Mouse (Mus musculus) kidney, postnatal 4 days (tissue): ENCODE data around the gene Igdcc3.
A peak's percentile ranks its signal among the peaks of the same experiment; 100 is the strongest.

Source experiments
- DNase-seq, 2 experiments: peaks; one replicate each; pipeline ENCODE4 v3.0.0; 2021; ENCODE audit warnings: mixed read lengths in 2 of 2

The Igdcc3 gene

DNA sequence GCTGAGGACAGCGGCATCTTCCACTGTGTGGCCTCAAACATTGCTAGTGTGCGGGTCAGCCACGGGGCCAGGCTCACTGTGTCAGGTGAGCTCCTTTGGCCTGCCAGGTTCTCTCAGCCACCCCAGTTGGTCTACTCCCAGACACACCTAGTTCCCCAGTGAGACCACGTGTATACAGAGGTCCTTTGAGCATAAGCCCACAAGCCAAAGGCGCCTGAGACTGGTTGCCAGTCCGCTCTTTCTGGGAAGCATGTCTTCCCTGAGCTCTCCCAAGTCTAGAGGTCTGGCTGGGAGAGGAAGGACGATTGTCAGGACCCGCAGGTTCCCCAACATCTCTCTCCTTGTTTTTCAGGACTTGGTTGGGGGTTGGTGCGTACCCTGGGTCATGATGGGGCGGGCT is 36.9 kb downstream of the Igdcc3 start:
- DNase-seq = no peak

DNA sequence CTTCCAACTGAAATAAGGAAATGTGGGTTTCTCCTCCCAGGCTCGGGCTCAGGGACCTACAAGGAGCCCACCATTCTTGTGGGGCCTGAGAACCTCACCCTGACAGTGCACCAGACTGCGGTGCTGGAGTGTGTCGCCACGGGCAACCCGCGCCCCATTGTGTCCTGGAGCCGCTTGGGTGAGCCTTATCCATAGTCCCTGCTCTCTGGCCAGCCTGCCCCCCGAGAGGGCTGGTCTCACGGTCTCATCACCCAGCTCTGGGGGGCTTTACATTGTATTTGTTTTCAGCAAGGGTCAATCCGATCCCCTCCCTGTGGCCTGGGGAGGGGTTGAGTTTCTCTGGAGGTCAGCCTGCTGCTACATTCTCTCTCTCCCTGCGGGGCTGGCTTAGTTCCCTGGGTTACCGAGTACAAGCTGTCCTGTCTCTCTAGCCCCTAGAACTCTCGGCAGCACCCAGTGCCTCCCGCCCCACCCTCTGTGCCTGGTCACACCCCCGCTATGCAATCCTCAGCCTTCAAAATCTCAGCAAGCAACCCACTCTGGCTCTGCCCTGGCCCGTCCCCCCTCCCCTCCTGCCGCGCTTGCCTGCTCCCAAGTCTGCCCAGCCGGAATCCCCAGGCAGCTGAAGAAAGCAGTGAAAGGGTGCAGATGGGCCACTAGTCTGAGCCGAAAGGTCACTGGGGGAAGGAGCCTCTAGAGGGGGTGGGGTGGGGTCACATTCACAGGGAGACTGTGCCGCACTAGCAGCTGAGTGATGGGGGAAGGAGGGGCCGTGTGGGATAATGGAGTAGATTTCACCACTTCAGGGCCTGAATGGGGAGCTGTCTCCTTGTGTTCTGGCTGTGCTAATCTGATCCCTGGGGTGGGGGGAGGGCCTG is 37.6 kb downstream of the Igdcc3 start:
- DNase-seq = peak; percentile 63 to 77

DNA sequence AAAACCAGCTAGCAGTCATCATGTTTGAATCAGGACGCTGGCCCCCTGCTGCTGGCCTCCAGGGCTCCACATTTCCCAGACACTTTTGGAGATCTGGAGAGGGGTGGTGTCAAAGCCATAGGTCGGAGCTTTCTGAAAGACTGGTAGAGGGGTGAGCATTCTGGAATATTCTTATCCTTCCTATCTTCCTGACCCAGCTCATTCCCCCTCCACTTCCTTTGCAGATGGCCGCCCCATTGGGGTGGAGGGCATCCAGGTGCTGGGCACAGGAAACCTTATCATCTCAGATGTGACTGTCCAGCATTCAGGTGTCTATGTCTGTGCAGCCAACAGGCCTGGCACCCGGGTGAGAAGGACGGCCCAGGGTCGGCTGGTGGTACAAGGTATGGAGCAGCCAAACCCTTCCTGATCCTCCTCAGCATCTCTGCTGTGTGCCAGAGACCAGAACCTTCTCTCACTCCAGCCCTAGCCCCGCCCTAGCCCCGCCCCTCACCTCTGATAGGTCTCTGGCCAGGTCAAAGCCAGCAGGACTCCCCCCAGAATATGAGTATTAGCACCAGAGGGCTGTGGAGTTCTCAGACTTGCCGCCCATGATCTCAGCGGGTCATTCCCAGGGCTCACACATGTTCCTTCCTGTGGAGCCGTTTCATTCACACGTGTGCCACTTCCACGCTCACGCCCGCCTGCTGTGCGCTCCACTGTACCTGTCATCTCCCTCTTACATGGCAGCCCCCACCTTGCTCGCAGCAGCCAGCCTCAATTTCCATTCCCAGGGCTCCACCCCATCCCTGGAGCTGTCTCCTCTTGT is 39.0 kb downstream of the Igdcc3 start:
- DNase-seq = peak; percentile 41 to 47

DNA sequence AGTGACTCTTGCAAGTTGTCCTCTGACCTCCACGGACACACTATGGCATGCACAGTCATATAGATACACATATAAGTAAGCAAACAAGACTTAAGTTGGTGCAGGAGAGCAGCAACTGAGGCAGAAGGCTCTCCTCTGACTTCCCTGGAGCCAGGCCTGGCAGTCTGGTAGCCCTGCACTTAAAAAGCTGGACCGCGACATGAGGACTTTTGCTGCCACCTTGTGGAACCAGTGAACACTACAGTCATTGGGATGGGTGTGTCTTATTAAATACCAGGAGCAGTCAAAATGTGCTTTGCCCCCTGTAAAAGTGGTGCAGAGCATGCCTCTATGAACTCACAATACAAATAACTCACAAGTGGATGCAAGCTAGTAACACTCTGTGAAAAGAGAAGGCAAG is 47.6 kb downstream of the Igdcc3 start:
- peak; percentile 87 to 90 for DNase-seq

DNA sequence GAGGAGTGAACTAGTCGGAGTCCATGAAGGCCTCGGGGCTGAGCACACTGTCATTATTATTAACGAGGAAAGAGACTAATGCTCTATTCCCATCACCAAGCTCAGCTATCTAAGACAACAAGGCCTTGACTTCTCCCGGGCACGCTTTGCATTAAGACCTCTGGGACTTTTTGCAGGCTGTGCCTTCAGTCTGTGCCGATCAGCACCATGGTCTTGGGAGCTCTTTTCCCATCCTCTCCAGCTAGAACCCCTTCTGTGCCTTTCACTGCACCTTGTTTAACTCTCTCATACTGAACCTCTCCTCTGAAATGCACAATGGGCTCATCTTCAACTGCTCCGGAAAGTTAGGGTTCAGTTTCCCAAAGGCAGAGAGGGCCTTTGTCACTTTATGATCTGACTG is 49.3 kb downstream of the Igdcc3 start:
- DNase-seq = no peak

DNA sequence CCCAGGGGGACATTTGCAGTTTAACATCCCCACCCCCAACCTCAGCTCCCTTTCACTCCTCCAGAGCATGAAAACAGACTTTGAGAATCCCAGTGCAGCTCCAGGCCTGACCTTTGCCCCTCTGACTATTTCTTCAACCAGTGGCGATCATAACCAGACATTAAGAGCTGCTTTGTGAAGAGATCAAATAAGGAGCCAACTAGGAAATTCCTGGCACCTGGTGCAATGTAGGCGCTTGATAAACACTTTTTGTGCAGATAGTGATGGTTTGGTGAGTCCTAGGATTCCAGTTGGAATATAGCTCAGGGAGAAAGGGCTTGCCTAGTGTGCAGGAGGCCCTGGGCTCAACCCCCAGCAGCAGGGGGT is 50.4 kb downstream of the Igdcc3 start:
- DNase-seq = peak in 1 of 2 experiments; percentile 59

DNA sequence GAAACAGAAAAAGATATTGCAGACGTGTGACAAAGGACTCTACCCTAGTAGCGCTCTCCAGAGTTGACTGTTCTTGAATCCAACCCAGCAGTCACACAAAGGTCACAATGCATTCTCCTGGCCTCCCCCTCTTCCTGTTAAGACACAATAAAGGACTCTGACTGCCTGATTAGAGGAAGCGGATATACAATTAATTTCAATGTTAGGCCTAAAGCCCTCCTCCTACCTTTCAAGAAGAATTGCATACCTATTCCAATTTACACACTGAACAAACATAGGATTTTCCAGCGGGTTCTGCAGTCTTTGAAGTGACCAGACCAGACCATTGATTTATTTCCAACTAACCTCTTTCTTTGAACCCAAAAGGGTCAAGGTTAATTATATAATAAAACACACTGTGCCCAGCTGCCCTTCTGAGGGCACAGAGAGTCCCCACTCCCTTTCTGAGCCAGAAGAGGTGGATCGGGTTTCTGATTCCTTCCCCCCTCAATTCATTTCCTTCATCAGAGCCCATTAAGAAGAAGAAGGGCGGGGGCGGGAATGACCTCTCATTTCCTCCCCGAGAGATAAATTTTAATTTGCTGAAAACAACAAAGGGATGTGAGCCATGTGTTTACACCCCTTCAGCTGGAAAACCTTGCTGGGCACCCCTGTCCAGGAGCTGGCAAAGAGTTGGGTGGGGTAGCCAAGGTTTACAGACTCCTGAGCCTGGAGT is 50.9 kb downstream of the Igdcc3 start:
- DNase-seq = peak in 1 of 2 experiments; percentile 51

DNA sequence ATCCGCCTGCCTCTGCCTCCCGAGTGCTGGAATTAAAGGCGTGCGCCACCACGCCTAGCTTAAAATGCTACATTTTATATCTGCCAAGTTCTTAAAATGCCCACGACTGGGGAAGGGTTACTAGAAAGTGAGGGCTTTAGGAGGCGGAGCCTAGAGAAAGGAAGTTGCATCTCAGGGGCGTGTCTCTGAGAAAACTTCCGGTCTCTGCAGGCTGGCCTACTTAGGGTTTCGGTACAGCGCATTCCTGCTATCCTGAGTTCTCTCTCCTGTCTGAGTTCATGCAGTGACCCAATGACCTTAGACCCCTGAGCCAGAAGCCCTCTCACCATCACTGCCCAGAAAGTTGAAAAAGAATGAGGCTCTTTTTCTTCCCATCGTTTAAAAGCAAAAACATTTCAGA is 52.2 kb downstream of the Igdcc3 start:
- DNase-seq = no peak

DNA sequence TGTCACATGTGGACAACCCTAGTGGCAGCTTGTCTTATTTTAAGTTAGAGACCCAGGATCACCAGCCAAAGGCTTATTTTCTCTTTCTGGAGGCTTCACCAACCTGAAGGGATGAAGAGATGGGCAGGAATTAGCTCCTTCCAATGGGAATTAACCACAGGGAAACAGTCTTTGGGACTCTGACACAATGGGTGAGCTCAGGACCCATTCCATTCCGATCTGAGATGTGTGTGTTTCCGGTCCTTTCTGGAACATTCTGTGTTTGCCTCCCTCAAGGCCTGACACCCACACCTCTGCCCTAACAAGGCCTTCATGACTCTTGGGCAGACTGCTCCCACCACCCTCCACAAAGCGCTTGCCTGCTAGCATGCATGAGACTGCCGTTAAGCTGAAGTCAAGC is 54.1 kb downstream of the Igdcc3 start, which contains the start of gene Parp16:
Parp16 (plus strand) TSS at position 301 of the 400 bp plus-strand sequence.
- DNase-seq = no peak

DNA sequence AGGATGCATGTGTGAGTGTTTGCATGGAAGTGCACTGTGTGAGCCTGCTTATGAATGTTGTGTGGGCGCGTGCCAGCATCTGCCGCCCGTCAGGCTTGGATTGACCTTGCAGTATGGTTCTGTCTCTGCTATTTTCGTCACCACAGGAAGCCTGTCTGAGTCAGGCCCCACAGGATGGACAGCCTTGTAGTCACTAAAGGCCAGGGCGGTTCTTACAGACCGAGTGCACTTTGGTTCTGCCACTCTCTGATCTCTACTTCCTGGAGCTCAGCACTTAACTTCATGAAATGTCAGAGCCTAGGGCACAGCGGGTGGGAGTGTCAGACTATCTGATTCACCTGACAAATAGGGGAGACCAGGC is 54.6 kb downstream of the Igdcc3 start:
- peak; percentile 52 to 69 for DNase-seq

DNA sequence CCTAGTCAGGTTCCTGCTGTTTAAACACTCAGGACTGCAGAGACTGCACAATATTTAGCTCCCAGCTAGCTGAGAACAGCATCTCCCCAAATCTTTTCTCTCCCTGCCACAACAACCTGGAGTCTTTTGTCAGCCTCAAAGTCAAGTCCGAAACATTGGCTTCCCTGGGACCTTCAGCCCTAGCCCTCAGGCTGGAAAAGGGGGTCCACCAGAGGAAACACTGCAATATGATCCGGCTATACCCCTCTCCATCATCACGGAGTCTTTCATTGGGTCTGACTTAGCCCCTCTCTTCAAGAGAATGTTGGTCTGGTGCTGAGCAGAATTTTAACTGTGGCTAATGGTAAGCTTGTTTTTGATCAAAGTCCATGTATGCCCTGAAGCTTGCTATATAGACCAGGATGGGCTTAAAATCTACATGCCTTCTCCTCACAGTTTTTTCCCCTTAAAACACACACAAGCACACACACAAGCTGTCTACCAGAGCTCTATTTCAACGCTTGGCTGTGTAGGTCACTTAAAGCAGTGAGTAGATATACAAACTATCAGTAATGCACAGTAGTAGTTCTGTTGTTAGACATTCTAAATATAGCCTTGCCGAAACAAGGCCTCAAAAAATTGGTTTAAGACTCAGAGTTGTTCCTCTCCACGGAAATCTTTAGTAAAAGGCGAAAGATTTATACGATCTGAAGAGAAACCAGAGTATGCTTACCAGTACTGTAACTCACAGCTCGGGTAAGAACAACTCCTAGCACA is 55.2 kb downstream of the Igdcc3 start:
- DNase-seq = no peak

DNA sequence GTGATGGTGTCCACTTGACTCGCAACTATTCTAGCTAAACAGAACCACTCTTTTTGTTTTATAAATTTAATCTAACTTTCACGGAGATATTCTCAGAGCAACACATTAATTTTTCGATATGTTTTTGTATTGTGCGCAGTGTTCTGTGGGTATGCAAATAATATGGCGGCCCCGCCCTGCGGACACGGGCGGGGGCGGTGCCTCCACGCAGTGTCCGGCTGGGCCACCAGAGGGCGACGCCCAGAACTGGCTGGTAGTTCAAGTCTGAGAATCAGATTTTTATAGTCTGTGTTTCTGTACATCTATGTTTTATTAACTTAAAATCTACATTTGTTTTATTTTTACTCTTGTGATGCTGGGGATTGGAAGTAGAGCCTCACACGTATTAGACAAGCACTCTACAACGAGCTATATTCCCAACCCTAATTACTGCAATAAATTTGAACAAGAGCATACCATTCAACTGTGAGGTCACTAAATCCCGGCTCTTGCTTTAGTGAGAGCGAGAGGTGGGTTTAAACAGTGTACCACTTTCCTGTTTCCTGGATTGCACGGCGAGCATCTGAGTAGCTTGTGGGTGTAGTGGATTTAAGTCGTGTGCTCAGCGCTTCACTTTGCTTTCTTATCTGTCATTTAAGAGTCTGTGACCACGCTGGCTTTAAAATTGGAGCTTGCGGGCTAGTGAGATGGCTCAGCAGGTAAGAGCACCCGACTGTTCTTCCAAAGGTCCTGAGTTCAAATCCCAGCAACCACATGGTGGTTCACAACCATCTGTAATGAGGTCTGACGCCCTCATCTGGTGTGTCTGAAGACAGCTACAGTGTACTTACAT is 56.0 kb downstream of the Igdcc3 start:
- DNase-seq = peak; percentile 97 to 98

DNA sequence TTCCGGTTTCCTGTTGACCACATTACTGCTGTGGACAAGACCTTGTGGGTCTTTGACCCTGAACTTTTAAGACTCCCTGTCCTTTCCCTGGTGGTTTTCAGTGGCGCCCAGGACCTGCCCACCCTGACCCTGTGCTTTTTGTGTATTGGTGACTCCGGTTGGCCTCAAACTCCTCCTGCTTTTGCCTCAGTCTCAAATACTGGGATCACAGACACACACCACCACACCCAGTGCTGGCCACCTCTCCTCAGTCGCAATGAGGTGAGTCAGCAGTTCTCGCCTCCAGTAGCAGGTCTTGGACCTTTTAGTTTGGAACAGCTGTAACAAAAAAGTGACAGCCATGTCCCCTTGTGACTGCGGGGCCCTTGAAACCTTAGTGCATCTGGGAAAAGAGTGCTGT is 56.8 kb downstream of the Igdcc3 start:
- no peak for DNase-seq

DNA sequence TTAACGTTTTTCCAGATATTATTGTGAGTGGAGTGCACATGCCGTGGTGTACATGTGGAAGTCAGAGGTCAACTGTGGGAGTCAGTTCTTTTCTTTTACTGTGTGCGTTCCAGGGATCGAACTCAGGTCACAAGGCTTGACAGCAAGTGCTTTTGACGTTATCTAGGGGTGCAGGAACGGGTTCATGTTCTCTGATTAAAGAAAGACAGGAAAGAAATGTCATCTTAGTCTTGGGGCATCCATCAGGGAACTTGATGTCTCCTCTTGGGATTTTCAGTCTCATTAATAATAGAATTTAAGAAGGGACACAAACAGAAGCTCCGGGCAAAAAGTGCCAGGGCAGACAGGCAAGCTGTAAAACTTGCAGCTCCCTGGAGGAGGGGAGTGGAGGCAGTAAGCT is 58.7 kb downstream of the Igdcc3 start:
- DNase-seq = no peak

DNA sequence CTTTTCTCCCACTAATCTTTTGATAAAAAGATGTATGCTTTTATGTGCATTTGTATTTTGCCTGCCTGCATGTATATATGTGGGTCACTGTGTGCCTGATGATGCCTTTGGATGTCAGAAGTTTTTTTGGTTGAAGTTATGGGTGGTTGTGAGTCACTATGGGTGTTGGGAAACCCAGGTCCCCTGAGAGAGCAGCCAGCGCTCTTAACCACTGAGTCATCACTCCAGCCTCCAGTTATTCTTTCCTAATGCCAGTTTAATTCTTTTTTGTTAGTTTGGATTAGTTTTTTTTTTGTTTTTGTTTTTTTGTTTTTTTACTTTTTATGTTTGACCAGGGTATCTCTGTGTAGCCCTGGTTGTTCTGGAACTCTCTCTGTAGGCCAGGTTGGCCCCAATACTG is 59.6 kb downstream of the Igdcc3 start:
- no peak for DNase-seq

DNA sequence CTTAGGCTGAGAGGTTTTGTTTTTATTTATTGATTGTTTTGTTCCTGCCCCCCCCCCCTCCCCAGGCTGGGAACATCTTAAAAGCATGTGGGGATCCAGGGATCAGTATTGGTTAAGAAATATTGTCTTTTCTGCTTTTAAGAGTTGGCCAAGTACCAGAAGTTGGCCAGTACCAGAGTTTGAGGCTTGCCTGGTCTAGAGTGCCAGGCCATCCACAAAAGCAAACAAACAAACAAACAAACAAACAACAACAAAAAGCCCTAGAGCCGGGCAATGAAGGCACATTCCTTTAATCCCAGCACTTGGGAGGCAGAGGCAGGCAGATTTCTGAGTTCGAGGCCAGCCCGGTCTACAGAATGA is 60.0 kb downstream of the Igdcc3 start:
- no peak for DNase-seq

DNA sequence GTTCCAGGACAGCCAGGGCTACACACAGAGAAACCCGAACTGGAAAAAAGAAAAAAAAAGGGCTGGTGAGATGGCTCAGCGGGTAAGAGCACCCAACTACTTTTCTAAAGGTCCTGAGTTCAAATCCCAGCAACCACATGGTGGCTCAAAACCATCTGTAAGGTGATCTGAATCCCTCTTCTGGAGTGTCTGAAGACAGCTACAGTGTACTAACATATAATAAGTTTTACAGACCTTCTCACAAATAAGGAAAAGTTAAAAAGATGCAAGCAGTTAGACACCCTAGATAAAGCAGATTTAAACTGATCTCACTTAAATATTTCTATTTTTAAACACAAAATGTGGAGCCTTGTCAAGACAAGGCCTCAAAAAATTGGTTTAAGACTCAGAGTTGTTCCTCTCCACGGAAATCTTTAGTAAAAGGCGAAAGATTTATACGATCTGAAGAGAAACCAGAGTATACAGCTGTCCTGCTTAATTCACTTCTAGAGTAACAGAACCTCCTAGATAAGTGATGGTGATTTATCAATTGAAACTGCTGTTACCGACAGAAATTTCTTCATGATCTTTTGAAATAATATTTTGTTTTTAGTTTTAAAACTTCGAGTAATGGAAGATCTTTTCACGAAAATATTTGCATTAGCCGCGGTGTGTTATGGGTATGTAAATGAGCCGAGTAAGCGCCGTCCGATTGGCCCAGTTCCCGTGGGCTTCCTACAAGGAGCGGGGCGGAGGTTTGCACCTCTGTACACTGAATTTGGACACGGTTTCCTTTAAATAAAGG is 60.6 kb downstream of the Igdcc3 start:
- peak; percentile 90 to 93 for DNase-seq

DNA sequence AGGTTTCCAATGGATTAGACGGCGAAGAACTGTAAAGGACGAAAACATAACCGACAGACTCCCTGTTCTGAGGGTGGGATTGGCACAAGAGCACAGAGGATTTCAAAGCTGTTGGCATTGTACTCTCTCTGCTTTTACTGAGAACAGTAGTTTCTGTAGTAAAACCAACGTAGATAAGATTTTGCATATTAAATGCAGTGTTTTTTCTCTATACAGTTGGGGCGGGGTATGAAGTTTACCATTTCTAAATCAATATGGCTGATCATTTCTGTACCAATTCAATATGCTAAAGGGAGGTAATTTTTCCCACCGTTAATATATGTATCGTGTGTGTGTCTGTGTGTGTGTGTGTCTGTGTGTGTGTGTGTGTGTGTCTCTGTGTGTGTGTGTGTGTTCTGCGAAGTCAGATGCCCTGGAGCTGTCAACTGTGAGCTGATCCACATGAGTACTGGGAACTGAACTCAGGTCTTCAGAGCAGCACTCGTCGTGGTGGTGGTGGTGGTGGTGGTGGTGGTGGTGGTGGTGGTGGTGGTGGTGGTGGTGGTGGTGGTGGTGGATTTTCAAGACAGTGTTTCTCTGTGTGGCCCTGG is 61.3 kb downstream of the Igdcc3 start:
- DNase-seq = no peak

DNA sequence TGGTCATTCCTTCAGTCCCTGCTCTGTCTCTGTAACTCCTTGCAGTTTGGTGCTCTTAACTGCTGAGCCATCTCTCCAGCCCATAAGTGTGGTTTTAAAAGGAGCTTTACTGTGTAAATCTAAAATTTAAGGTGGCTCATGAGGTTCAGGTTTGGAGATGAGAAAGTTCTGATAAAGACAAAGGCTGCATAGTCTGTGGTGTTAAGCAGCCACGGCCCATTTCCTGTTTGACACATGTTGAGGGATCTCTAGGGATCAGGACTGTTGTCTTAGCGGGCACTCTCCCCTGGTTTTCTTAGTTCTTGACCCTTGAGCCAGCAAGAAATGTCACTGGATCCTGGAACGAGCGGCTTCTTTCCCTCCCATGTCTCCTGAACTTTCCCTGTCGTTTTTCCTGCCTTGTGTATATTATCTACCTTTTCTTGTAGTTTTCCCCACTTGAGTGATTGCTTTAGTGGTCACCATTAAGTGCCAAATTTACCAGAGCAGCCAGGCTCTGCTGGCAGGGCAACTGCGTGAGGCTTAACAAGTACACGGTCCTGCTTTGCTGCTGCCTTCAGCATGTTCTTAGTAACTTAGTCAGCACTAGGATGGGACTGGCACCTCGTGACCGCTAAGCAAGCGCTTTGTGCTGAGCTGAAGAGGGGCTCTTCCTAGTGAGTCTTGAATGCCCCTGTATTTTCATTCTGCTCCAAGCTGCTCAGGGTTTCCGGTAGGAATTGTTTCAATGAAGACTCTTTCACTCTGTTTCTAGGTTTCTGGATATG is 64.2 kb downstream of the Igdcc3 start:
- no peak for DNase-seq
